Mouse (Mus musculus): ENCODE results near the gene Nfia. TPM values are rescaled to one million over a fixed set of nuclear protein-coding genes. Genes with fewer than 3 reads are reported as not detected.

The Nfia gene
- total RNA-seq, 2 experiments from 2014 or later: 113 to 115 TPM

DNA sequence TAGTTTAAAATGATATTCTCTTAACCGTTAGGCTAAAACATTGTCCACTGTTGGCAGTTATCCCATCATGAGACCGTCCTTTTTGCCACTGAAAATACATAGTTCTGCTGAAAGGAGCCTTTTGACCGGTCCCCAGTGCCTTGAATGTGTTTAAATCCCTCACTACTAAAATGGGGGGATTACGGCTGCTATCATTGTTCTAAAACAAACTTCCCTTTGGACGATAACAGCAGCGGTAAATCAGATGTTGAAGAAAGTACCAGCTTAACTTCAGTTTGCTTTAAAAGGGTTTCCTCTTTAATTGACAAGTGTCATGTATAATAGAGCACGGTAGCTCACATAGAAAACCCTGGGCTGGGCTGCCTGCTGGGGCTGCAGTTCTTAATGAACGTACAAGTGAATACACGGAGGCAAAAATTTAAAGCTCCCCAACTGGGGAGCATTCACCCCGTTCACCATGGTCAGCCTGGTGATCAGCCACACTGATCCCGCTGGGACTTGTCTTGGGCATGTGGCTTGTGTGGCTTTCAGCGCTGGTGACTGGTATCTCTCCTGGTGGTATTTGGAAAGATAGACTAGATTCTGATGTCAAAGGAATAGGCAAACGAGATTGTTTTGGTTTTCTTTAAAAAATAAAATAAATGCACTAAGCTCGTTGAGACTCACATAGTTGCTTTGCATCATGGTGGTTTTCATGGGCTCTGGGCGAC, 71.6 kb downstream of the Nfia start:
- peak overlapping the region; percentile 8; the same call in 1 of the 2 replicates for H3K27ac ChIP-seq
- no peak overlapping the region for H3K4me3 ChIP-seq
- DNase-seq (ENCODE audit: low spot score in 2 of 2): no peak
- no peak for TF ChIP-seq CTCF (conservative IDR thresholded peaks at IDR 0.05)

DNA sequence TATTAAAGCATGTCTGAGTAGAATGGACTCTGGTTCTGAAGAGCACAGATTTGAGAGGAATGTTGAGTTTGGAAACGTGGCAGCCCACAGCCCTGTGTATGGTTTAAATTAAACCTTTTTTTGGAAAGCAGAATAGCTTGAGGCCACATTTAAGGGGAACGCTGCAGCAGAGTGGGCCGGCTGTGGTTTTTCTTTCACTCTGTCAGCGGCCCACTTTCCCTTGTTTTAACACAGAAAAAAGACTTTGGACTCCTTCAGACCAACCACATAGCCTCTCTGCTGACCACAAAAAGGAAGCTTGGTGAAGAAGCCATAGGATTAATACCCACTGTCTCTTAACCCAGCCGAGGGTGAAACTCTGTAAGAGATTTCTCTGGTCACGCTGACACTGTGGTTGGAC, 72.4 kb downstream of the Nfia start:
- Histone ChIP-seq H3K4me3 (no peak overlapping the region; the same call in 1 of the 2 replicates), H3K27ac (peak overlapping the region; percentile 8; the same call in 1 of the 2 replicates)
- no peak for TF ChIP-seq CTCF (conservative IDR thresholded peaks at IDR 0.05)
- DNase-seq (ENCODE audit: low spot score in 2 of 2): no peak

DNA sequence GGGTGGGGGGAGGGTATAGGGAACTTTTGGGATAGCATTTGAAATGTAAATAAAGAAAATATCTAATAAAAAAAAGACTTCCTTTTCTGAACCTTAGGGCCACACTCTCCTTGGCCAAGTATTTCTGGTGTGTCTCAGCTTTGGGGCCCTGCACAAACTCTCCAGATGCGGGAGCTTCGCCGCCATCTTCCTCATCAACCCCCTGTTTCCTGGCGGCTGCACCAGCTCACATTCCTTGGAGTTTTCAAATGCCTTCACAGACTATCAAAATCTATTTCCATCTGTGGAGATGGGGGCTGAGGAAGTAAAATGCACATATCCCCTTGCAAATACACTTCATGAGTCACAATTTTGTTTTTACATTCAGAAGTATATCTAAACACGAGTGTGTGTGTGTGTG, 75.1 kb downstream of the Nfia start:
- no peak overlapping the region for H3K27ac ChIP-seq
- no peak for DNase-seq (ENCODE audit: low spot score in 2 of 2)
- H3K4me3 ChIP-seq: no peak overlapping the region
- TF ChIP-seq CTCF (conservative IDR thresholded peaks at IDR 0.05): no peak

DNA sequence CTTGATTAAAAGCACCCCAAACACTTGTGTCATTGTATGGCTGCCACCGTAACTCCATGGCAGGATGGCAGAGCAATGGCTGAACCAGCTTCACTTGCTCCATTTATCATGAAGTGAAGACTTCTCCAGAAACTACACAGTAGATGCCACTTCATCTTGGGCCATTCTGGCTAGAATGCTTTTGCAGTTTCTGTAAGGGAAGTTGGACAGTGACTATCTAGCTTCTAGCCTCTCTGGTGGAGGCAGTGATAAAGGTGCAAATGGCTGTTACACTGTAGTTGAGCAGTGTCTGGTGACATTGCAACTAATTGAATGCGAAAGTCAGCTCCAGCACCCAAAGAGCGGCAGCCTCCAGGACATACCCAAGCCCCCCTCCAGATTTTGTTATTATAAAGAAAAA, 78.5 kb downstream of the Nfia start:
- no peak for DNase-seq (ENCODE audit: low spot score in 2 of 2)
- TF ChIP-seq CTCF (conservative IDR thresholded peaks at IDR 0.05): no peak
- H3K27ac ChIP-seq: no peak overlapping the region
- no peak overlapping the region for H3K4me3 ChIP-seq

DNA sequence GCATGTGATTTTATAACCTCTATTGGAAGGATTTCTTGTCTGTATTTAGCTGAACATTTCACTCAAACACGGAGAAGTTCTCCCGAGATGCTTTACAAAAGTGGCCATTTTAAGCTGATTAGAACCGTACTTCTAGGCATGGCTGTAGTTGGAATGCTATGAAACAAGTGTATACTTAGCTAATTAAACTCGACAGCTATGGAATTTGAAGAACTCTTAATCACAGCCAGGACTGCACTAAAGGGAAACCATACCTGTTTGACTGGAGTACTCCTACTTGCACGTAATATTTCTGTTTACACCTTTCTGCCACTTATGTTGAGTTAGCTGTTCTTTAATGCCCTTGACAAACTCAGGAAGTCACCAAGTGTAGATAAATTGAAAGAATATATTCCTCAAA, 79.2 kb downstream of the Nfia start:
- no peak for TF ChIP-seq CTCF (conservative IDR thresholded peaks at IDR 0.05)
- Histone ChIP-seq H3K27ac (no peak overlapping the region; the same call in 1 of the 2 replicates), H3K4me3 (no peak overlapping the region)
- no peak for DNase-seq (ENCODE audit: low spot score in 2 of 2)

DNA sequence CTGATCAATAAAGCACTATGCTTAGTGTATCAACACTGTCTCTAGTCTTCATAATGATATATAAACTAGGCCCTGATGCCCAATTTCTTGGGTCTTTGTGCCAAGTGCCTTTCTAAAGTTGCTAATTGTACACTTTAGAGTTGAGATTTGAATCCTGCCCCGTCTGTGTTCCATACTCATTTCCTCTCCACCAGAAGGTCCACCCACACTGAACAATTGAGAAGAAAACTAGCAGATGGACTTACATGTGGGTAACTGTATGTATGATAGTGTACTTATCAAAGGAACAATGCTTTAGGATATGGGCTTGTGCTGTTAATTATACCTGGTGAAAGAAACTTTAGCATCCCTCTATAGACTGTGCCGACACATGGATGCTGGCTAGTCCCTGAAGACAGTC, 80.1 kb downstream of the Nfia start:
- TF ChIP-seq CTCF (conservative IDR thresholded peaks at IDR 0.05): no peak
- H3K4me3 ChIP-seq: no peak overlapping the region
- peak; percentile 31 to 59 for DNase-seq (ENCODE audit: low spot score in 2 of 2)
- H3K27ac ChIP-seq: peak overlapping the region; percentile 25; the same call in 1 of the 2 replicates

DNA sequence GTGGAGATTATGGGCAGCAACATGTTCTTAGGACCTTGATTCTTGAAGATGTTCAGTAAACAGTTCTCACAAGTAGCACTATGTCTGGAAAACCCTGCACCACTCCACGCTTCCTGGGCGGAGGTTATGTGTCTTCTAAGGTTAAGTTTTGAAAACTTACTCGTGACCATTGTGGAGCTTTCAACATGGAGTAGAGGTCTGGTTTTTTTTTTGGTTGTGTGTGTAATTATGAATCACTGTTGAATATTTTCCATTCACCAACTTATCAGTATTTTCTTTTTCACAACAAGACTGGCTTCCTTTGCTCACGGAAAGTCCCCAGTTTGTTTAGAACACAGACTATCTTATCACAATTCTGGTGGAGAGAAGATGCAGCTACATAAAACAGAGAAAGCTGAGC, 82.2 kb downstream of the Nfia start:
- Histone ChIP-seq H3K27ac (no peak overlapping the region), H3K4me3 (no peak overlapping the region)
- TF ChIP-seq CTCF (conservative IDR thresholded peaks at IDR 0.05): no peak
- DNase-seq (ENCODE audit: low spot score in 2 of 2): no peak

DNA sequence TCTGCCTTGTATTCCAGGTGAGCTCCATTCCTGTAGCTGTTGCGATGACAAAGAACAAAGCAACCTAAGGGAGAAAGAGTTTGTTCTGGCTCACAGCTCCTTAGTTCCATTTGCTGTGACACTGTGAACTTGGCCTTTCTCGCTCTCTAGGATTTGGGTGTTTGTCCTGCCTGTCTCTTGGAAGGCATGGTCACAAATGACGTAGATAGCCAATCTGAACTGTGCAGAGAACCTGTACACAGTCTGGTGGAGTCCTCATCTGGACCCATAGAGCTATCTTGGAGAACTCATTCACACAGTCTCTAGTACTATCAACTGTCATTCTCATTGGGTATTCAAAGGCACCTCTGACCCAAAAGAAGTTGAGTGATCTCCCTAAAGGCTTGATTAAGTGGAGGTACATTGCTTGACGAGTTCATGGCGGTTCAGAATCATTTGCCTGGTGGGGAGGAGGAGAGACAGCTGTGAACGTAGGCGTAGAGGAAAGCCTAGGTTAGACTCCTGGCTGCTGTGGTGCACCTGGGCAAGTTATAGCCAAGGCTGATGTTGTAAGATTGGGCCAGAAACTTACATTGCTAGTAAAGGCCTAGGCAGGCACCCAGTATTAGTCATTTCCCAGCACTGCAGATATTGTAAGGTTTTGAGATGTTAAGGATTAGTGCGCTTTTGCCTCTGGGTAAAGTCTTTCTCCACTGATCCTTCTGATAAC, 83.3 kb downstream of the Nfia start:
- Histone ChIP-seq H3K4me3 (no peak overlapping the region), H3K27ac (no peak overlapping the region; the same call in 1 of the 2 replicates)
- no peak for TF ChIP-seq CTCF (conservative IDR thresholded peaks at IDR 0.05)
- DNase-seq (ENCODE audit: low spot score in 2 of 2): no peak

DNA sequence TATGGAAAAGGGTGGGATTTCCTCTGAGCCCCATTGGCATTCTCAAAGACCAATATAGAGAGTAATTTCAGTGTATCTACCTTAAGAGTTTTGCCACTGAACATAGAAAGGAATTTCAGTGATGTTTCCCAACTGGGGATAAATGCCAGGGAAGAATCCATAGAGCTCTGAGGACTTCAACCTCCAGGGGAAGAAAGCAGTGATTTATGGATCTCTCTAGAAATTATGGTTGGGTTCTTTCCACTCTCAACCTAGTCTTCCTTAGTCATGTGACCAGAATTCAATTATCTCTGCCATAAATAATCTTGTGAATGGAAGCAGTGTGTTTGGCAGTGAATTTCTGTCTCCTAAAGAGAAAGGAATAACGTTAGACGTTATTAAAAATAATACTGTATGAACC, 85.0 kb downstream of the Nfia start:
- peak overlapping the region; percentile 67 for H3K27ac ChIP-seq
- no peak overlapping the region for H3K4me3 ChIP-seq
- no peak for DNase-seq (ENCODE audit: low spot score in 2 of 2)
- TF ChIP-seq CTCF (conservative IDR thresholded peaks at IDR 0.05): no peak

DNA sequence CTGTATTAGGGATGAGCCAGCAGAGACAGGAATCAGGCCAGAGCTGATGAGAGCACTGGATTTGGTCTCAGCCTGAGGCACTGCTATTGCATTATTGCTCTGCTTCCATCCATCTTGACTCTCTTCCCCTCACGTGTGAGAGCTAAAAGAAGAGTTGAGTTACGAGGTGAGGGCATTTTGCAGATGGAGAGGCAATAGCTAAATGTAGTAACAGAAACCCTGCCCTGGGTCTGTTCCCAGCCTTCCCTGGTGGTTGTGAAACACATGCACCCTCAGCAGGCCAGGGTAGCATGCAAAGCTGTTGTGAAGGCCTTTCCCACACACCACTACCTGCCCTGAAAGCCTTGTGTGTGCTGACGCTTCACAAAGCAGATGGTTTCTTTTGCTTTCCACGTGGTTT, 86.9 kb downstream of the Nfia start:
- no peak for TF ChIP-seq CTCF (conservative IDR thresholded peaks at IDR 0.05)
- Histone ChIP-seq H3K27ac (peak overlapping the region; percentile 67), H3K4me3 (no peak overlapping the region)
- no peak for DNase-seq (ENCODE audit: low spot score in 2 of 2)

DNA sequence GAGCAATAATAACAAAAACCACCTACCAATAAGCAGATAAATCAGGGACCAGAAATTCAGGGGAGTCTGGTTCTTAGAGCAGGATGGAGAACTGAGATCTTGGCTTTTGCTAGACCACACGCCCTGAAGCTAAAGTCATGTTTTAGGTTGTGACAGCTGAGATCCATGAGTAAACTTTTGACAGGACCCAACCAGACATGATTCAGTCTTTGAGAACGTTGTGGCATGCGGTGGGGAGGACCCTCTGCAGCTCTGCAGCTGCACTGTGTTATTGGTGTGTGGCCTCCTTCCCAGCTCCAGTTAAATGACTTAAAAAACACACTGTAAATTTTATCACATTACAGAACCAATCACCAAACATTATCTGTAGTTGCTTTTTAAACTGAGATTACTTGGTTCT, 87.8 kb downstream of the Nfia start:
- no peak overlapping the region for H3K27ac ChIP-seq
- H3K4me3 ChIP-seq: no peak overlapping the region
- DNase-seq (ENCODE audit: low spot score in 2 of 2): no peak
- TF ChIP-seq CTCF (conservative IDR thresholded peaks at IDR 0.05): no peak

DNA sequence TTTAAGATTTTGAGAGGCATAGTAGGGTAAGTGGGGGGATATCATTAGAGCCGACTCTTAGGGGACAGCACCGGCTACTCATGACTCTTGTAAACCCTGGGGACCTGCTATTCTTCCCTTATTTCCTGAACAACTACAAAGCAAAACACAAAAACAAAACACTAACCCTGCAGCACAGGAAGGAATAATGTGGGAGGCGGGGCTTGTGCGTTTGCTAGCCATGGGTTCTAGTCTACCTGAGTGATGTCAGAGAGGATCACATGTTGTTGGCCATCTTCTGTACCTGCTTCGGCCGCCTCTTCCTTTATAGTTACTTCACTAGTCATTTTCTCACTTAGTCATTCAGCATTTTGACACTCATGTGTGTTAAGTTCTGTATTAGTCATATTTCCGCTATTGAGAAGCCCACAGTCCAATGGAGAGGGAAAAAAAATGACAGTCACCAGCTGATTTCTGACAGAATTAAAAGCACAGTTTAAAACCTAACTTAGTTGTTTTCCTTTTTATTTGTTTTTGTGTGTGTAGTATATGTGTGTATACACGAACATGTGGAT, 88.3 kb downstream of the Nfia start:
- Histone ChIP-seq H3K4me3 (no peak overlapping the region), H3K27ac (no peak overlapping the region)
- no peak for TF ChIP-seq CTCF (conservative IDR thresholded peaks at IDR 0.05)
- no peak for DNase-seq (ENCODE audit: low spot score in 2 of 2)

DNA sequence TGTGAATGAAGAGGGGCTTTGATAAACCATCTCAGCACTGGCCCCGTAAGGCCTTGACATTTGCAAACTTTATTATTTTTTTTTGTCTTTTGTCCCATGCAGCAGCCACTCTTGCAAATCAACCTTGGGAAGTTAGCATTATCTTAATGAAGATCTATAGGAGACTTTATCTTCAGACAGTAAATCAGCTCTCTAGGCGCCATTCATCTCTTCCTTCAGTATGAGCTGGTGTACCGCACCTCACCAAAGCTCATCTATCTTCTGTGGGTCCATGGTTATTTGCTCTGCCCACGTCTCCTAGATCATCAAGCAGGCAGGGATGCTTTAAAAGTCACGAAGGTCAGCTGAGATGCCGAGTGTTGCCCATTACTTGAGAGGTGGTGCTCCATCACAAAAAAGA, 89.8 kb downstream of the Nfia start:
- Histone ChIP-seq H3K4me3 (no peak overlapping the region), H3K27ac (no peak overlapping the region)
- no peak for DNase-seq (ENCODE audit: low spot score in 2 of 2)
- no peak for TF ChIP-seq CTCF (conservative IDR thresholded peaks at IDR 0.05)
